Mouse (Mus musculus) neural tube, embryonic 12.5 days (tissue): Measurements from ENCODE around the gene Dars2. TPM values are rescaled to one million over a fixed set of nuclear protein-coding genes. Genes with fewer than 3 reads are reported as not detected.

Experiments used
- ATAC-seq: fragments of 200-750 bp; cut with Nextera tagmentation; 2 replicates; pipeline ENCODE4 v1.8.0; 2017; ENCODE audit warnings: low read depth, mild to moderate bottlenecking, moderate TSS enrichment, moderate library complexity; ENCODE audit not compliant: low FRiP score
- H3K27ac ChIP-seq: fragments of 300-500 bp; sonication (generic); 2 replicates; pipeline ENCODE4 v1.5.1; 2016
- H3K27me3 ChIP-seq: fragments of 300-500 bp; sonication (generic); replicated peaks from 2 replicates; pipeline ENCODE4 v1.6.1; 2016; ENCODE audit warnings: mild to moderate bottlenecking
- H3K36me3 ChIP-seq: fragments of 300-500 bp; sonication (generic); 2 replicates; pipeline ENCODE4 v1.6.1; 2016; ENCODE audit warnings: mild to moderate bottlenecking
- H3K4me1 ChIP-seq: fragments of 300-500 bp; sonication (generic); 2 replicates; pipeline ENCODE4 v1.6.1; 2016
- H3K4me2 ChIP-seq: fragments of 300-500 bp; sonication (generic); replicated peaks from 2 replicates; pipeline ENCODE4 v1.6.1; 2016; ENCODE audit warnings: mild to moderate bottlenecking
- H3K4me3 ChIP-seq: fragments of 300-500 bp; sonication (generic); 2 replicates; pipeline ENCODE4 v1.5.1; 2016
- H3K9ac ChIP-seq: fragments of 300-500 bp; sonication (generic); 2 replicates; pipeline ENCODE4 v1.6.1; 2016; ENCODE audit warnings: mild to moderate bottlenecking
- H3K9me3 ChIP-seq: fragments of 300-500 bp; sonication (generic); 2 replicates; pipeline ENCODE4 v1.6.1; 2016; ENCODE audit warnings: mild to moderate bottlenecking
- WGBS: fragments of 180-500 bp; shearing (Covaris S2); methylation state at CpG from one replicate; pipeline ENCODE4 v1.1.7; 2016; 5-methylcytosine and 5-hydroxymethylcytosine counted together
- polyA plus RNA-seq: library from polyadenylated mRNA; unstranded; fragments of >200 nt; fragmentation: Nextera tagmentation; extraction: Ambion mirVana; gene quantifications from 2 replicates; pipeline ENCODE4 v1.2.1, GENCODE M21; 2016

The Dars2 gene
- polyA plus RNA-seq, 1 experiment from 2014 or later: 35.2 TPM

- ATAC-seq: no peak
Observed at GRCm38 (mm10) chr1:161005526-161005925, 64.9 kb downstream of the Dars2 start.

DNA sequence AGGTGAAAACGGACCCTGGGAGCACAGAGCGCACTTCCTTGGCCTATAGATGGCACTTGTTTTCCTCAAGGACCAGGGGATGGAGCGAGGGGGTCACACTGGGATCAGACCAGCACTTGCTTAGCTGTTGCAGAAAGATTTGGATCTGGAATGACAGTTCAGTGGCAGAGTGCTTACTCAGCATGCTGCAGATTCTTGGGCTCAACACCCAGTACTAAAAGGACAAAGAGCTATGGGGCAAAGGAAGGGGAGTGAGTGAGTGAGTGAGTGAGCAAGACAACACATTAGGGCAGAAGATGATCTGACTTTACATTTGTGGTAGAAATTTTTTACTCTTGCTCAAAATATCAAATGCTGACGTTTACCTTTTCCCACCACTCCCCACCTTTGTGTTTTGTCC, 65.5 kb downstream of the Dars2 start:
- WGBS: 62% methylated on average over 4 of the region's 4 CpGs
- ATAC-seq: no peak
- H3K27ac ChIP-seq: no peak overlapping the region
- H3K9me3 ChIP-seq: no peaks in the 10 kb centered on the region
- no peak overlapping the region for H3K9ac ChIP-seq
- no peak overlapping the region for H3K4me3 ChIP-seq
- no peak overlapping the region for H3K4me2 ChIP-seq
- peaks cover 3% of the 10 kb centered on the region; the same call in 1 of the 2 replicates for H3K36me3 ChIP-seq
- no peaks in the 10 kb centered on the region for H3K27me3 ChIP-seq
- H3K4me1 ChIP-seq: 0 out of 2 replicates have a peak, but pooled peaks cover 2% of the 10 kb centered on the region

More at GRCm38 (mm10) chr1:161005526-161005925, 64.9 kb downstream of the Dars2 start:
- Histone ChIP-seq H3K27ac (no peak overlapping the region), H3K4me3 (no peak overlapping the region), H3K4me2 (no peak overlapping the region), H3K27me3 (no peaks in the 10 kb centered on the region), H3K36me3 (peaks cover 3% of the 10 kb centered on the region; the same call in 1 of the 2 replicates), H3K9me3 (no peaks in the 10 kb centered on the region), H3K9ac (no peak overlapping the region), H3K4me1 (0 out of 2 replicates have a peak, but pooled peaks cover 2% of the 10 kb centered on the region)
- WGBS: 43% methylated on average over 3 of the region's 3 CpGs

DNA sequence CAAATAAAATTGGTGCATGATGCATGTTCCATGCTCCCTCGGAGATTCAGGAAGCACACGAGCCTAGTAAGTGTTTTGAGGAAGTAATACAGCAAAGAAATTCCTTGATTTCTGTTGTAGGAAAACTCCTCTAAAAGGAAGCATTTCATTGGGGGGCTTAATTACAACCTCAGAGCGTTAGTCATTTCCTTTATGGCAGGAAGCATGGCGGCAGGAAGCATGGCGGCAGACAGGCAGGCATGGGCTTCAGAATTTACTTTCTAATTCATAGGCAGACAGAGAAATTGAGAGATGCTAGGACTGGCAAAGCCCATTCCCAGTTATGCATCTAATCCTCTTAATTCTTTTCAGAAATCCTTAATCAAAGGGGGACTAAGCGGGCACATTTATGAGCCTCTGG, 76.6 kb downstream of the Dars2 start:
- Histone ChIP-seq H3K4me1 (no peaks in the 10 kb centered on the region), H3K27me3 (no peaks in the 10 kb centered on the region), H3K36me3 (no peaks in the 10 kb centered on the region), H3K9ac (no peak overlapping the region), H3K9me3 (no peaks in the 10 kb centered on the region), H3K27ac (no peak overlapping the region), H3K4me2 (no peak overlapping the region), H3K4me3 (no peak overlapping the region)
- WGBS: 87% methylated on average over 6 of the region's 6 CpGs
- no peak for ATAC-seq

Other genes with a start within 250 kb of the Dars2 start
- 8.7 and 8.8 TPM in 2 replicates for gene Rc3h1, start 164.2 kb downstream of the Dars2 start, polyA plus RNA-seq
- gene Serpinc1, start 92.1 kb downstream of the Dars2 start, polyA plus RNA-seq: 2.4 and 2.5 TPM in 2 replicates
- 8.7 and 10.3 TPM in 2 replicates for gene Zbtb37, start 35.8 kb downstream of the Dars2 start, polyA plus RNA-seq
- gene Cenpl, start 55 bp upstream of the Dars2 start, polyA plus RNA-seq: 23.0 and 23.7 TPM in 2 replicates
- 22.2 and 22.4 TPM in 2 replicates for gene Klhl20, start 60.9 kb upstream of the Dars2 start, polyA plus RNA-seq
- 5.0 and 6.4 TPM in 2 replicates for gene Ankrd45, start 72.0 kb upstream of the Dars2 start, polyA plus RNA-seq
- 0.22 and 0.28 TPM in 2 replicates for gene Tex50, start 88.7 kb upstream of the Dars2 start, polyA plus RNA-seq
- 301 and 314 TPM in 2 replicates for gene Prdx6, start 180.6 kb upstream of the Dars2 start, polyA plus RNA-seq